Mouse (Mus musculus) heart, embryonic 12.5 days (tissue): Measurements from ENCODE around the gene Dennd1a. TPM values are rescaled to one million over a fixed set of nuclear protein-coding genes. Genes with fewer than 3 reads are reported as not detected.

Source experiments
- ATAC-seq: fragments of 200-750 bp; cut with Nextera tagmentation; 2 replicates; pipeline ENCODE4 v1.8.0; 2017; ENCODE audit warnings: moderate TSS enrichment, moderate library complexity; ENCODE audit not compliant: insufficient number of reproducible peaks, low FRiP score
- H3K27ac ChIP-seq: fragments of 300-500 bp; sonication (generic); 2 replicates; pipeline ENCODE4 v1.5.1; 2016; ENCODE audit warnings: mild to moderate bottlenecking, moderate library complexity; ENCODE audit not compliant: poor library complexity, severe bottlenecking
- H3K27me3 ChIP-seq: fragments of 300-500 bp; sonication (generic); replicated peaks from 2 replicates; pipeline ENCODE4 v1.6.1; 2016; ENCODE audit warnings: mild to moderate bottlenecking, moderate library complexity
- H3K36me3 ChIP-seq: fragments of 300-500 bp; sonication (generic); 2 replicates; pipeline ENCODE4 v1.6.1; 2016; ENCODE audit warnings: mild to moderate bottlenecking, moderate library complexity
- H3K4me1 ChIP-seq: fragments of 300-500 bp; sonication (generic); replicated peaks from 2 replicates; pipeline ENCODE4 v1.6.1; 2016; ENCODE audit warnings: mild to moderate bottlenecking
- H3K4me2 ChIP-seq: fragments of 300-500 bp; sonication (generic); 2 replicates; pipeline ENCODE4 v1.6.1; 2016; ENCODE audit warnings: mild to moderate bottlenecking, moderate library complexity
- H3K4me3 ChIP-seq: fragments of 300-500 bp; sonication (generic); 2 replicates; pipeline ENCODE4 v1.5.1; 2016; ENCODE audit warnings: mild to moderate bottlenecking
- H3K9ac ChIP-seq: fragments of 300-500 bp; sonication (generic); 2 replicates; pipeline ENCODE4 v1.6.1; 2016; ENCODE audit warnings: mild to moderate bottlenecking, moderate library complexity
- H3K9me3 ChIP-seq: fragments of 300-500 bp; sonication (generic); replicated peaks from 2 replicates; pipeline ENCODE4 v1.6.1; 2016; ENCODE audit warnings: mild to moderate bottlenecking, moderate library complexity
- WGBS: fragments of 180-500 bp; shearing (Covaris S2); methylation state at CpG from one replicate; pipeline ENCODE4 v1.1.7; 2016; 5-methylcytosine and 5-hydroxymethylcytosine counted together
- microRNA-seq: library from miRNA; unstranded; fragments of <30 nt; microRNA quantifications from one replicate; pipeline ENCODE4, GENCODE M21; 2017
- polyA plus RNA-seq: library from polyadenylated mRNA; unstranded; fragments of >200 nt; fragmentation: Nextera tagmentation; extraction: Ambion mirVana; gene quantifications from 2 replicates; pipeline ENCODE4 v1.2.1, GENCODE M21; 2016

Gene Dennd1a
- polyA plus RNA-seq, 1 experiment from 2014 or later: 15.8 TPM

DNA sequence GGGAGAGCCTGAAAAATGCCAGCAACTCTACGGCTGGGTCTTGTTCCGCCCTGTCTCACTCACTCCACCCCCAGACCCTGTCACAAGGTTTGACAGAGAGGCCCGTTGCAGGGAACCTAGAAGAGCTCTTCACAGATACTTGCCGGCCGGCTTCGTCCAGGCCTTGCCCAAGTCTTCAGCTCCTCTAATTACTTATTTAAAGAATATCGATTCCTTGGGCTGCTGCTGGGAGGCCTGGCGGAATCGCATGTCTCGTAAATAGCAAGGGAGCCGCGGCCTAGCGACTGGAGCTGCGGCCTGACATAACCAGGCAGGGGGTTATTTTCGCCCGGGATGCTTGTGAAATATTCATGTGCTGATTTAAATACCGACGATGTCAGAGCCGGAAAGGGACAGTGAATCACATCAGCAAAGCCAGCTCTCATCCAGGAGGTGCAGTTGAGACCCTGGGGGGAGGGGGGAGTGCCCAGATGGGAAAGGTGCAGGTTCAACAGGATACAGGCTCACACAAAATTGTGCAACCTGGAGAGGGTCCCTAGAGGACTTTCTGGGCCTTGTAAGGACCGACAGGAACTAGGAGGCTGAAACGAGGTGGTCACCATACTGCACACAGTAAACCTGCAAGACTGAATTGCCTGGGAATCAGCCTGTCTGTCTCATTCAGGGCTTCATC is 528.7 kb downstream of the Dennd1a start:
- H3K27me3 ChIP-seq: peaks cover 5% of the 10 kb centered on the region; the same call in 1 of the 2 replicates
- 15% methylated on average over 21 of the region's 21 CpGs for WGBS
- no peaks in the 10 kb centered on the region for H3K36me3 ChIP-seq
- peaks cover 36% of the 10 kb centered on the region for H3K4me1 ChIP-seq
- peak overlapping the region; percentile 40 for H3K4me2 ChIP-seq
- no peak overlapping the region for H3K4me3 ChIP-seq
- H3K9me3 ChIP-seq: no peaks in the 10 kb centered on the region
- H3K9ac ChIP-seq: peak overlapping the region; percentile 61; the same call in 1 of the 2 replicates
- peak overlapping the region; percentile 46 for H3K27ac ChIP-seq
- ATAC-seq: peak; percentile 49

DNA sequence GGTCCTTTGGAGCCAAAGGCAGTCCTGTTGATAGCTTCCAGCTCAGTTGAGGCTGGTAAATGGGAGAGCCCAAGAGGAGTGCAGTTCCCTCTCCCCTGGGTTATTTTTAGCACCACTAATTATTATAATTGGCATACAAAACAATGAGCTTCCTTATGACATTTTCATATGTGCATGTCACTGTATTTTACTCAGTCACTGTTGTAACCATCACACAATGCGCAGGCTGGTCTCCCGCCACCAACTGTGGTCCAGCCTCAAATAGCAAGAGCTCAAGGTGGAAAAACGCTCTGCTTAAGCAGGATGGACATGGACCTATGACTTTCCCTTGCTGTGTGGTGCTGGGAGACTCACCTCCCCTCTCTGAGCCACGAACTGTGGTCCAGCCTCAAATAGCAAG is 529.4 kb downstream of the Dennd1a start:
- Histone ChIP-seq H3K4me3 (no peak overlapping the region), H3K27ac (peak overlapping the region; percentile 46), H3K9me3 (no peaks in the 10 kb centered on the region), H3K27me3 (peaks cover 5% of the 10 kb centered on the region; the same call in 1 of the 2 replicates), H3K9ac (peak overlapping the region; percentile 61), H3K36me3 (no peaks in the 10 kb centered on the region), H3K4me1 (peaks cover 36% of the 10 kb centered on the region), H3K4me2 (peak overlapping the region; percentile 40)
- no peak for ATAC-seq
- 82% methylated on average over 4 of the region's 4 CpGs for WGBS

DNA sequence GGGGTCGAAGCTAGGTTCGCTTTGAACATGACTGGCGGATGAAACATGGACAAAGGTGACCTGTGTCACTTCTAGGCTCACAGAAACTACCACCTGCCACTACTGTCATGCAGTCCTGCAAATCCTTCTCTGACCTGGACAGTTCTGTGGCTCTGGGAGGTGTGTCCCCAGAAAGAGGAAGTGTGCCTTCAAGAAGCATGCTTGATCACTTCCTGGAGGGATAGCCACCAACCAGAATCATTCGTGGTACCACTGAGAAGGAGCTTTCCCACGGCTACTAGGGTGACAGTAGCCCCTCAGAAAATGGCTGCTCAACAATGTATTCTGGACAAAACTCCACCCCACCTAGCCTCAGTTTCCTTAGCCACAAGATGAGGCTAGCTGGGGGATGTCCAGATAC is 530.2 kb downstream of the Dennd1a start:
- no peaks in the 10 kb centered on the region for H3K9me3 ChIP-seq
- no peak overlapping the region for H3K9ac ChIP-seq
- ATAC-seq: no peak
- WGBS: 76% methylated on average over 5 of the region's 5 CpGs
- H3K36me3 ChIP-seq: no peaks in the 10 kb centered on the region
- H3K27me3 ChIP-seq: peaks cover 5% of the 10 kb centered on the region; the same call in 1 of the 2 replicates
- no peak overlapping the region for H3K4me3 ChIP-seq
- H3K4me1 ChIP-seq: peaks cover 33% of the 10 kb centered on the region
- H3K27ac ChIP-seq: no peak overlapping the region
- H3K4me2 ChIP-seq: no peak overlapping the region

DNA sequence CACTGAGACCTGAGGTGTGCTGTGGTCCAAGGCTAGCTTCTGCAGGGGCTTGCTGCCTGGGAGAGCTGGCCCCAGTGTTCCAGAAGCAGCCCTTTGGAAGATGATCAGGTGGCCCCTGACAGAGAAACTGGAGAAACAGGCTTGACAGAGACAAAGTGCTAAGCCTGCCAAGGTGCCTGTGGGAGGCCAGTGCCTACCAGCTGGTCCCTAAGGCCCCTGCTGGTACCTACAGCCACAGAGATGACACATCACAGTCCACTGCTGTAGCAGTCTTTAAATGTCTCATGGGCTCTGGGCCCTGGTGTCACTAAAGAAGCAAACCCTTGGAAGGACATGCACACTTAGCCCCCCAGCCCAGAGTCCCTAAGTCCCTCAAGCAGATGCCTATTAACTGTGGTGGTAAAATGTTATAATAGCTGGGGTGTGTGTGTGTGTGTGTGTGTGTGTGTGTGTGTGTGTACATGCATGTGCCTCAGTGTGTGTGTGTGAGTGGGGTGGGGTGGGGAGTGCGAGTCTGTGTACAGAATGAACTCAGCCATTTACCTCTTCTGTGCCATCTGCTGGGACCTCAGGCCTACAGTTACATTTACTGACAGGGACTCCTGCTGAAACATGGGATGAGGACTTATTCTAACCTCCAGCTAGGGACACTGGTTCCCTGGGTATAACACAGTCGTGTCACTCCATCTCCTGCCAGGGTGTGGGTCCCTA is 530.8 kb downstream of the Dennd1a start:
- Histone ChIP-seq H3K27ac (no peak overlapping the region), H3K9ac (no peak overlapping the region), H3K4me3 (no peak overlapping the region), H3K4me2 (no peak overlapping the region), H3K4me1 (peaks cover 32% of the 10 kb centered on the region), H3K9me3 (no peaks in the 10 kb centered on the region), H3K27me3 (peaks cover 5% of the 10 kb centered on the region; the same call in 1 of the 2 replicates), H3K36me3 (no peaks in the 10 kb centered on the region)
- 74% methylated on average over 2 of the region's 2 CpGs for WGBS
- no peak for ATAC-seq

DNA sequence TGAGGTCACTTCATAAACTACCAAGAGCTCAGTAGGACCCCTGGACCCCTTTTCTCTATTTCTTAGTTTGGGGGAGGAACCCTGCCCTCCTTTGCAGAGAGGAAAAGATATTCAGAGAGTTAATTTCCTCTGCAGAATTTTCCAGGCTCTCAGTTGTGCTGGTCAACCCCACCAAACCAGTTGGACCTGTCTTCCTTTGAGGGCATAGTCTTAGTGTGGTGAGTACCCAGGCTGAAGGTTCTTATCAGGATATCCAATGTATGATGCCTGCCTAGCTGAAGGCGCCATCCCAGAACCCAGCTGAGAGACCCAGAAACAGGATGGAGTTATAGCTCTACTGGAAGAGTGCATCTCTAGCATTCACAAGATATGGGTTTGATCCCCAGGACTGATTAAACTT is 536.1 kb downstream of the Dennd1a start:
- WGBS: 90% methylated on average over 1 of the region's 1 CpGs
- no peak overlapping the region for H3K4me3 ChIP-seq

DNA sequence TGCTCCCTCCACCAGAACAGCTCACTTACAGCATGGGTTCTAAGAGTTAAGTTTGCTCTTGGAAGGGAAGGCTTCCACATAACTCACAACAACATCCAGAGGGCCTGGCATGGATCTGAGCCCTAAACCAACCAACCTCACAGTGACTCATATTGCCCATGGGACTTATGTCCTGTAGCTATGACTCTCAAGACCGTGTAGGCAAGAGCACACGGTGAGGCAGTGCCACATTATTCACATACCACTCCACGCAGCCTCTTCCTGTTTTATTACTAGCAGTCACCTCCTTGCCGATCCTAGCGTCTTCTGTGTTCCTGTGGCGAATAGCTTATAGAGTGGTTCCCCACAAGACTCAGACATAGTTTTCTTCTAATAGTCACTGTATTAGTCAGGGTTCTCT is 537.9 kb downstream of the Dennd1a start:
- H3K4me2 ChIP-seq: no peak overlapping the region
- H3K4me3 ChIP-seq: no peak overlapping the region
- peaks cover 22% of the 10 kb centered on the region for H3K4me1 ChIP-seq
- no peaks in the 10 kb centered on the region for H3K36me3 ChIP-seq
- no peaks in the 10 kb centered on the region for H3K9me3 ChIP-seq
- ATAC-seq: no peak
- WGBS: 39% methylated on average over 6 of the region's 6 CpGs
- H3K27me3 ChIP-seq: no peaks in the 10 kb centered on the region
- no peak overlapping the region for H3K9ac ChIP-seq
- H3K27ac ChIP-seq: no peak overlapping the region

More for the DNA sequence above, 536.1 kb downstream of the Dennd1a start:
- Histone ChIP-seq H3K36me3 (no peaks in the 10 kb centered on the region), H3K27ac (no peak overlapping the region), H3K9me3 (no peaks in the 10 kb centered on the region), H3K27me3 (0 out of 2 replicates have a peak, but pooled peaks cover 5% of the 10 kb centered on the region), H3K4me1 (peaks cover 22% of the 10 kb centered on the region), H3K4me2 (no peak overlapping the region), H3K9ac (no peak overlapping the region)
- no peak for ATAC-seq

Small RNA genes lying within 50 kb of the gene (microRNA-seq; reads per million reads assigned to microRNA genes)
- not detected for gene Gm44455

Other genes with a start within 250 kb of the Dennd1a start
- 0.36 and 0.70 TPM in 2 replicates for gene Lhx2, start 51.9 kb upstream of the Dennd1a start, polyA plus RNA-seq
- gene Nek6, start 224.3 kb upstream of the Dennd1a start, polyA plus RNA-seq: 71.8 and 79.2 TPM in 2 replicates